Comparison of ENCODE assay signal across 18 mouse cellular contexts in the genomic region with DNA sequence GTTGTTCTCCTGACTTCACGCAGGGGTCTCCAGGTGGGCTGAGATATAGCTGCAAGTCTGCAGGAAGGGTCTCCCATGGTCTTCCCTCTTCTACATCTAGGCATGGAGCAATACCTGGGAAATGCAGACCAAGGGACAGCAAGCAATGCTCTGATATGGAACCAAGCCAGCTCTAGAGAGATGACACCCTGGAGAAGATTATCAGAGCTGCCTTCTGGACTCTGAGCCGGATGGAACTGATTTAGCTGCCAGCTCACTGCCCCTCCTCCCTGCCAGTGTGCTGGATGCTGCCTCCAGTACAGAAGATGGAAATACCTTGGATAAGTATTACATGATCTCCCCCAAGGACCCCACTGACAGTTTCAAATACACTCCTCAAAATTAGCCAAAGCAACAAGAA. TPM values are rescaled to one million over a fixed set of nuclear protein-coding genes. Genes with fewer than 3 reads are reported as not detected.
"Had no signal": no experiment of that assay in that cellular context is flagged by ENCODE, and none has a peak within 500 bp of the region (broad histone marks: within the 10 kb centered on the region; RNA-seq: fewer than 3 reads in every experiment).

No protein-coding gene starts in this region.

- H3K4me1 ChIP-seq: liver, embryonic 15.5 days had no signal

- H3K9ac ChIP-seq: limb, embryonic 12.5 days; liver, embryonic 15.5 days; midbrain, embryonic 13.5 days; neural tube, embryonic 12.5 days had no signal

- H3K4me2 ChIP-seq: limb, embryonic 12.5 days; liver, embryonic 15.5 days; midbrain, embryonic 13.5 days; neural tube, embryonic 12.5 days had no signal

- H3K27me3 ChIP-seq: limb, embryonic 12.5 days; liver, embryonic 15.5 days; midbrain, embryonic 13.5 days; neural tube, embryonic 12.5 days had no signal

- H3K9me3 ChIP-seq: limb, embryonic 12.5 days; liver, embryonic 15.5 days; midbrain, embryonic 13.5 days; neural tube, embryonic 12.5 days had no signal

- ATAC-seq: lung, postnatal 0 days; midbrain, embryonic 13.5 days had no signal

- DNase-seq: kidney, adult 2 months; layer of hippocampus, adult 9-11 months; layer of hippocampus, postnatal 36 days; liver; lung, adult 2 months; lung, postnatal 36 days; thymus, postnatal 14 days had no signal

- H3K36me3 ChIP-seq: limb, embryonic 12.5 days; liver, embryonic 15.5 days; midbrain, embryonic 13.5 days; neural tube, embryonic 12.5 days had no signal

- H3K4me3 ChIP-seq: limb, embryonic 12.5 days; liver, embryonic 15.5 days; midbrain, embryonic 13.5 days; neural tube, embryonic 12.5 days had no signal

- H3K27ac ChIP-seq: limb, embryonic 12.5 days; liver, embryonic 15.5 days; midbrain, embryonic 13.5 days; neural tube, embryonic 12.5 days; stomach, postnatal 0 days had no signal

RNA-seq across cellular contexts. Expression of gene Psapl1, which starts 50.6 kb away (rescaled TPM):
- total RNA-seq: layer of hippocampus, adult 18-20 months; layer of hippocampus, postnatal 36 days; left cerebral cortex, postnatal 36 days; megakaryocyte progenitor cell, adult 5-6 weeks; monocyte, adult 5-6 weeks; neutrophil, adult 5-6 weeks had no signal
- polyA plus RNA-seq: kidney, adult 2 months; limb, embryonic 12.5 days; neural tube, embryonic 12.5 days had no signal
